Mouse (Mus musculus) left cerebral cortex, adult 2 months (tissue): ENCODE data around the gene Map1lc3b. TPM values are rescaled to one million over a fixed set of nuclear protein-coding genes. Genes with fewer than 3 reads are reported as not detected.

Experiments used
- DNase-seq, 2 experiments: peaks; one replicate each; pipeline ENCODE4 v3.0.0; 2021 to 2022; ENCODE audit warnings: low spot score in 2 of 2, mixed read lengths in 1 of 2; ENCODE audit errors: extremely low spot score in 1 of 2
- H3K27ac ChIP-seq: fragments of 200-600 bp; 2 replicates; pipeline ENCODE4 v1.8.1; 2022
- H3K4me3 ChIP-seq: fragments of 200-600 bp; 2 replicates; pipeline ENCODE4 v1.8.1; 2022
- CTCF ChIP-seq: fragments of 200-600 bp; IDR thresholded peaks from 2 replicates; pipeline ENCODE4 v1.8.1; 2022; ENCODE audit warnings: antibody characterized with exemption, mild to moderate bottlenecking, moderate library complexity
- intact Hi-C: fragments of 180-260 bp; cut with DNase I; formaldehyde crosslinking; loops from one replicate; pipeline ENCODE4 v1.15.1; 2025
- total RNA-seq, 2 experiments: library from RNA; stranded (reverse); gene quantifications; 2 replicates each; pipeline ENCODE4 v1.2.3; 2021

The Map1lc3b gene
- total RNA-seq, 2 experiments from 2014 or later: 178 to 181 TPM

DNA sequence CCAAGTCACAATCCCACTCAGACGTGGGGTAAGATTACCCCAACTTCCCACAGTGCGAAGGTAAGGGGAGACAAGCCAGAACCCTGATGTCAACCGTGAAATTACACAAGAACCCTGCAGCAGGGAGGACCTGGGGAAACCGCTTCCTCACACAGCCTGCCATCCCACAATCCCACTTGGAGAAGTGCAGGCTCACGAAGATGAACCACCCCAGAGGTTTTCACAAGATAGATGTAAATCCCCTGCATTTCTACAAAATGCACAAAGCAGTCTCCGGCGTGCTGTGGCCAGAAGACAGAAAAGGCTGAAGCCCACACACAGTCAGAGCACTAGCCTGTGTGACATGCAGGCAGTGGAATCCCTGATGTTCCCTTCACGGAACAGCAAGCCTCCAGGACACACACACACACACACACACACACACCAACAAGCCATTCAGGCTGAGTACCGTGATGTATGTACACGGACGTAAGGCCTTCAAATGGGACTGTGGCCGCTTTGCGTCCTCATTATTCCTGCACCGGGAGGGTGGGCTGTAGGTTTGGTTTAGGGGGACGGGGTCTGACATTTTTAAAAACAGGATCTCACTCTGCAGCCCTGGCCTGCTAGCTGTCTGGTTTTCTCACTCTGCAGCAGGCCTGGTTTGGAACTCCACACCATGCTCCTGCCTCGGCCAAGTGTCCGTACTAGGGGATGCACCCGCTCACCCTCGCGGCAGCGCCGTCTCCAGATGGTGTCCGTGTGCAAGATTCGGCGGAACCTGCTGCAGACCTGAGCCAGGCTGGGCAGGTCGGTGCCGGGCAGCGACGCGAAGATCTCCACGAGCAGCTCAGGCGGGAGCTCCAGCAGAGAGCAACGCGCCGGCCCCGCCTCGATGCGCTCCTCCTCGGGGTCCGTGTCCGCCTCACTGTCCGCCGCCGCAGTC is 12.1 kb upstream of the Map1lc3b start:
- Histone ChIP-seq H3K27ac (peak overlapping the region; percentile 80), H3K4me3 (peak overlapping the region; percentile 61)
- no peak for TF ChIP-seq CTCF
- intact Hi-C loops: loop anchor here (2.0 kb wide), 1 partner anchor 31 kb away; no protein-coding TSS in a partner anchor
- DNase-seq: no peak

- peak; percentile 92 to 93 for DNase-seq
- TF ChIP-seq CTCF: no peak
- intact Hi-C loops: loop anchor here (2.0 kb wide), 1 partner anchor 32 kb away; no protein-coding TSS in a partner anchor
- Histone ChIP-seq H3K27ac (peak within 1 kb of the TSS; percentile 80), H3K4me3 (peak within 1 kb of the TSS; percentile 61)
Observed at GRCm38 (mm10) chr8:121578676-121579451, 11.3 kb upstream of the Map1lc3b start, which contains the start of gene Fbxo31. Gene Fbxo31 (minus strand): TSS chr8:121578806.

GRCm38 (mm10) chr8:121580465-121580864 is 9.7 kb upstream of the Map1lc3b start:
- intact Hi-C loops: no loop called here
- no peak overlapping the region for H3K27ac ChIP-seq
- no peak for TF ChIP-seq CTCF
- DNase-seq: no peak
- H3K4me3 ChIP-seq: no peak overlapping the region

- Histone ChIP-seq H3K27ac (no peak overlapping the region), H3K4me3 (no peak overlapping the region)
- intact Hi-C loops: no loop called here
- no peak for TF ChIP-seq CTCF
- no peak for DNase-seq
Observed at GRCm38 (mm10) chr8:121583653-121584052, 6.5 kb upstream of the Map1lc3b start.

DNA sequence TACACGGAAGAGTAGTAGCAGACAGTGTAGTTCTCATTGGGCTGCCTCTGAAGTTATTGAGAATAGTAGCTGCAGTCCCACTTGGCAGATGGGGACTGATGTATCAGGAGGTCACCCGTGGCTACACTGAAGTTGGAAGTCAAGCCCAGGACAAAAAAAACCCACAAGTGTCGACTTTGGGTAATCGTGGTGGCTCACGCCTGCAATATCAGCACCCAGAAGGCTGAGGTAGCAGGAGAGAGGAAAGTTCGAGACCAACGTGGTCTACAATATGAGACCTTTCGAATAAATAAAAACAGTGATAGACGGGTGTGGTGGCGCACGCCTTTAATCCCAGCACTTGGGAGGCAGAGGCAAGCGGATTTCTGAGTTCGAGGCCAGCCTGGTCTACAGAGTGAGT is 5.4 kb upstream of the Map1lc3b start:
- no peak for DNase-seq
- TF ChIP-seq CTCF: no peak
- peak overlapping the region; percentile 98; the same call in 1 of the 2 replicates for H3K27ac ChIP-seq
- peak overlapping the region; percentile 61 for H3K4me3 ChIP-seq
- intact Hi-C loops: no loop called here

DNA sequence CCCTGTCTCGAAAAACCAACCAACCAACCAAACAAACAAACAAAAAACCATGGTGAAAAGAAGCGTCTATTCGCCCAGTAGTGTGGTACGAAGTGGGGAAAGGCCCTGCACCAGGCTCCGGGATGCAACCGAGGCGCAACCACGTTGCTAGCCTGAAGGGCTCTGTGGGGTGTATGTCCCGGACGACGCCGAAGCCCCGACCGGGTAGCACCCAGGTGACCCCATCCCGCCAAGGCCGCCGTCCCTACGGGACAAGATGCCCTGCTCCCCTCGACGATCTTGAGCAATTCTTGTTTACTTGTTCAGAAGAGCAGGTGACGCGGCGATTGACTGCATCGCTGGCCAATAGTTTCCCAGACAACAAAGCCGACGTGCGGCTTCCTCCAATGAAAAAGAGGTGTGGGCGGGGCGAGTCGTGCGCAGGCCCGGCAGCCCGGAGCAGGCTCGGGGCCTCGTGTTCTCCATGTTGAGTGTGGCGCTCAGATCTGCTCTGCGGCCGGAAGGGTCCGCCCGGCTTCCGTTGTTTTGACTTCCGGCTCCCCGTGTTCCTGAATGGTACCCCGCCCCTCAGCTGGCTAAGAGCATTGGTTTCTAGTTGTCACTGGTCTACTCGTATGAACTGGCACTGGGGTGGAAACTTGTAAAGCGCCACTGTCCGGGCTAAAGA is 4.9 kb upstream of the Map1lc3b start:
- intact Hi-C loops: no loop called here
- DNase-seq: peak; percentile 99 to 100
- Histone ChIP-seq H3K4me3 (peak overlapping the region; percentile 61), H3K27ac (peak overlapping the region; percentile 98)
- TF ChIP-seq CTCF: no peak; the same call in 1 of the 2 replicates

DNA sequence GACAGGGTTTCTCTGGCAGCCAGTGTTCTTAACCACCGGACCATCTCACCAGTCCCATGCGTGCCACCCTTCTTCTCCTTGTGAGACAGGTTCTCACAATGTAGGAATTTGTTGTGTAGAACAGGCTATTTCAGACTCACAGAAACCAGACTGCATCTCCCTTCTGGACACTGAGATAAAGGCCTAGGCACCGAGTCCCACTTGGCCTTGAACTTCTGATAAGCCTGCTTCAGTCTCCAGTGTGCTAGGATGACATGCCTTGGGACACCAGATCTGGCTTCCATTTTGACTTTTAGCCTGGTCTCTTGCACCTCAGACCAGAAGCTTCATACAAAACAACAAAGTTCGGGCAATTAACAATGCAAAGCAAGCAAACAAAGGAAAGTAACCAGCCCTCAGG is 1.4 kb upstream of the Map1lc3b start:
- intact Hi-C loops: no loop called here
- TF ChIP-seq CTCF: no peak
- no peak for DNase-seq
- Histone ChIP-seq H3K27ac (no peak overlapping the region), H3K4me3 (no peak overlapping the region)

DNA sequence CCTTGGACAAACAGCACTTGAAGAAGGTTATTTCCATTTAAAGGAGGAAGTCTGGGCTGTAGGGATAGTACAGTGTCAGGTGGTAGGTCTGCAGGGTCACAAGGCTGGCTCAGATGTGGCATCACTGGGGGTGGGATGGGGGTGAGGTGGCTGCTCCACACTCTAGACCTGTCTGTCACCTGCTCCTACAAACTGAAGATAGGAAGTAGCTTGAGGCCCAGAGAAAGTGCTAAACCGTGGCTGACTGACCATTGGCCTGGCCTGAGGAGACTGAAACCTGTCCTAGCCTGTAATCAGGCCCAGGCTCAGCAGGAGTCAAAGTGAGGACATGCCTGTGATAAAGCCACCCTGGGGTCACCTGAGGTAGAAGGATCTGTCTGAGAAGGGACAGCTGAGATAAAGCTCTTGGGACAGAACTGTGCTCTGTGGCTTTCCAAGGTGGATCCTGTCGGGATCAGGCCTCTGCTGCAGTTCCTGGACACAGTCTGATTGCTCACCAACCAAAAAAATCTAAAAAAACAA is 895 bp upstream of the Map1lc3b start:
- TF ChIP-seq CTCF: no peak
- no peak overlapping the region; the same call in 1 of the 2 replicates for H3K4me3 ChIP-seq
- intact Hi-C loops: no loop called here
- no peak for DNase-seq
- H3K27ac ChIP-seq: no peak overlapping the region

GRCm38 (mm10) chr8:121591178-121592066 is 1.3 kb downstream of the Map1lc3b start:
- intact Hi-C loops: loop anchor here (10.0 kb wide), 1 partner anchor 313 kb away; the partner anchor contains the start of gene Slc7a5
- H3K4me3 ChIP-seq: peak overlapping the region; percentile 99
- H3K27ac ChIP-seq: peak overlapping the region; percentile 92
- peak; percentile 43 for TF ChIP-seq CTCF
- DNase-seq: no peak

GRCm38 (mm10) chr8:121593293-121593692 is 3.1 kb downstream of the Map1lc3b start:
- 0 out of 2 replicates have a peak overlapping the region, but pooled peaks have one; percentile 6 for H3K27ac ChIP-seq
- intact Hi-C loops: loop anchor here (10.0 kb wide), 1 partner anchor 312 kb away; the partner anchor contains the start of gene Slc7a5
- TF ChIP-seq CTCF: no peak
- no peak for DNase-seq
- no peak overlapping the region for H3K4me3 ChIP-seq
